Mouse (Mus musculus) lung, postnatal 0 days (tissue): ENCODE data around the gene Unkl. TPM values are rescaled to one million over a fixed set of nuclear protein-coding genes. Genes with fewer than 3 reads are reported as not detected.

Experiments used
- ATAC-seq: fragments of 200-750 bp; cut with Nextera tagmentation; 2 replicates; pipeline ENCODE4 v1.8.0; 2017; ENCODE audit warnings: moderate library complexity
- DNase-seq: peaks from one replicate; pipeline ENCODE4 v3.0.0-alpha.2; 2016; ENCODE audit warnings: low spot score
- H3K27ac ChIP-seq: fragments of 300-500 bp; sonication (generic); 2 replicates; pipeline ENCODE4 v1.5.1; 2014; ENCODE audit warnings: antibody characterized with exemption, mild to moderate bottlenecking, low read length, mixed read lengths
- H3K27me3 ChIP-seq: fragments of 300-500 bp; sonication (generic); replicated peaks from 2 replicates; pipeline ENCODE4 v1.6.1; 2014; ENCODE audit warnings: low read length, mixed read lengths; ENCODE audit not compliant: insufficient read depth
- H3K36me3 ChIP-seq: fragments of 300-500 bp; sonication (generic); 2 replicates; pipeline ENCODE4 v1.6.1; 2014; ENCODE audit warnings: low read length, mixed read lengths; ENCODE audit not compliant: insufficient read depth
- H3K4me1 ChIP-seq: fragments of 300-500 bp; sonication (generic); 2 replicates; pipeline ENCODE4 v1.6.1; 2014; ENCODE audit warnings: antibody characterized with exemption, low read depth, low read length, mixed read lengths; ENCODE audit not compliant: insufficient read depth
- H3K4me2 ChIP-seq: fragments of 300-500 bp; sonication (generic); replicated peaks from 2 replicates; pipeline ENCODE4 v1.6.1; 2014; ENCODE audit warnings: low read depth, mild to moderate bottlenecking, low read length, moderate library complexity, mixed read lengths
- H3K4me3 ChIP-seq: fragments of 300-500 bp; sonication (generic); 2 replicates; pipeline ENCODE4 v1.5.1; 2014; ENCODE audit warnings: low read depth, low read length
- H3K9ac ChIP-seq: fragments of 300-500 bp; sonication (generic); replicated peaks from 2 replicates; pipeline ENCODE4 v1.6.1; 2014; ENCODE audit warnings: low read depth, mild to moderate bottlenecking
- H3K9me3 ChIP-seq: fragments of 300-500 bp; sonication (generic); 2 replicates; pipeline ENCODE4 v1.6.1; 2016; ENCODE audit warnings: low read length, mixed read lengths
- CTCF ChIP-seq: IDR thresholded peaks from 2 replicates; pipeline ENCODE4 v1.5.1; 2016; ENCODE audit warnings: antibody characterized with exemption, mild to moderate bottlenecking
- EP300 ChIP-seq: IDR thresholded peaks from 2 replicates; pipeline ENCODE4 v1.6.1; 2016; ENCODE audit warnings: antibody characterized with exemption, mild to moderate bottlenecking, control low read depth
- WGBS: fragments of 180-500 bp; shearing (Covaris S2); extraction: QIAGEN DNeasy Blood & Tissue Kit; methylation state at CpG from one replicate; pipeline ENCODE4 v1.1.7; 2014; 5-methylcytosine and 5-hydroxymethylcytosine counted together
- polyA plus RNA-seq: library from polyadenylated mRNA; unstranded; fragments of >200 nt; fragmentation: Nextera tagmentation; extraction: Ambion mirVana; gene quantifications from 2 replicates; pipeline ENCODE4 v1.2.1, GENCODE M21; 2015

Gene Unkl
- polyA plus RNA-seq, 1 experiment from 2014 or later, result 7.0 TPM

- no peak for DNase-seq
- TF ChIP-seq EP300, result no peak
- TF ChIP-seq CTCF, result peak; percentile 52
These were observed 76.3 kb downstream of the Unkl start for GRCm38 (mm10) chr17:25264453-25264852.

GRCm38 (mm10) chr17:25270795-25271335 is 82.7 kb downstream of the Unkl start:
- Histone ChIP-seq H3K27ac (peak overlapping the region; percentile 98; the same call in 1 of the 2 replicates), H3K4me2 (peak overlapping the region; percentile 82; the same call in 1 of the 2 replicates), H3K9me3 (no peaks in the 10 kb centered on the region), H3K27me3 (no peaks in the 10 kb centered on the region), H3K4me1 (peaks cover 15% of the 10 kb centered on the region; the same call in 1 of the 2 replicates), H3K4me3 (no peak overlapping the region), H3K9ac (no peak overlapping the region), H3K36me3 (peaks cover 20% of the 10 kb centered on the region)
- WGBS, result 26% methylated on average over 2 of the region's 2 CpGs
- 0 out of 2 replicates have a peak, but pooled peaks have one; percentile 44 for TF ChIP-seq EP300
- no peak for TF ChIP-seq CTCF
- ATAC-seq, result peak; percentile 16
- peak; percentile 80 for DNase-seq

More at GRCm38 (mm10) chr17:25264453-25264852, 76.3 kb downstream of the Unkl start:
- Histone ChIP-seq H3K4me3 (no peak overlapping the region), H3K27me3 (no peaks in the 10 kb centered on the region), H3K4me1 (no peaks in the 10 kb centered on the region), H3K9me3 (no peaks in the 10 kb centered on the region), H3K9ac (no peak overlapping the region), H3K27ac (no peak overlapping the region), H3K36me3 (peaks cover 50% of the 10 kb centered on the region), H3K4me2 (no peak overlapping the region)
- ATAC-seq, result no peak; the same call in 1 of the 2 replicates
- 59% methylated on average over 3 of the region's 3 CpGs for WGBS

- DNase-seq (peak; percentile 81), ATAC-seq (peak; percentile 47)
- peaks cover 15% of the 10 kb centered on the region; the same call in 1 of the 2 replicates for H3K4me1 ChIP-seq
- peak overlapping the region; percentile 82 for H3K4me2 ChIP-seq
- TF ChIP-seq CTCF (peak; percentile 1; the same call in 1 of the 2 replicates), EP300 (no peak)
- H3K27ac ChIP-seq, result peak overlapping the region; percentile 98
- H3K9me3 ChIP-seq, result no peaks in the 10 kb centered on the region
- peaks cover 13% of the 10 kb centered on the region for H3K36me3 ChIP-seq
- H3K9ac ChIP-seq, result peak overlapping the region; percentile 95
- peak overlapping the region; percentile 80 for H3K4me3 ChIP-seq
- under 1% methylated on average over 10 of the region's 10 CpGs for WGBS
- no peaks in the 10 kb centered on the region for H3K27me3 ChIP-seq
These were observed 84.1 kb downstream of the Unkl start for GRCm38 (mm10) chr17:25272326-25272725.

- no peaks in the 10 kb centered on the region for H3K27me3 ChIP-seq
- ATAC-seq (peak; percentile 83), DNase-seq (peak; percentile 94)
- peak overlapping the region; percentile 80 for H3K4me3 ChIP-seq
- peak overlapping the region; percentile 82 for H3K4me2 ChIP-seq
- 2% methylated on average over 72 of the region's 92 CpGs for WGBS
- peak overlapping the region; percentile 98 for H3K27ac ChIP-seq
- TF ChIP-seq CTCF (no peak), EP300 (no peak)
- peak overlapping the region; percentile 95 for H3K9ac ChIP-seq
- H3K4me1 ChIP-seq, result peaks cover 15% of the 10 kb centered on the region; the same call in 1 of the 2 replicates
- peaks cover 8% of the 10 kb centered on the region; the same call in 1 of the 2 replicates for H3K36me3 ChIP-seq
- H3K9me3 ChIP-seq, result no peaks in the 10 kb centered on the region
These were observed 84.9 kb downstream of the Unkl start for GRCm38 (mm10) chr17:25272951-25273705.

- Histone ChIP-seq H3K9ac (peak overlapping the region; percentile 95), H3K4me3 (peak overlapping the region; percentile 80), H3K36me3 (0 out of 2 replicates have a peak, but pooled peaks cover under 1% of the 10 kb centered on the region), H3K27me3 (no peaks in the 10 kb centered on the region), H3K27ac (peak overlapping the region; percentile 98), H3K4me2 (peak overlapping the region; percentile 82), H3K9me3 (no peaks in the 10 kb centered on the region), H3K4me1 (peaks cover 15% of the 10 kb centered on the region; the same call in 1 of the 2 replicates)
- ATAC-seq, result peak; percentile 79
- under 1% methylated on average over 40 of the region's 45 CpGs for whole genome bisulfite sequencing
- peak; percentile 56; the same call in 1 of the 2 replicates for TF ChIP-seq EP300
- TF ChIP-seq CTCF, result peak; percentile 80
- peak; percentile 97 for DNase-seq
These were observed 85.7 kb downstream of the Unkl start for GRCm38 (mm10) chr17:25273706-25274501.
